Mouse (Mus musculus) forebrain, embryonic 12.5 days (tissue): ENCODE measurements at regions not wholly inside any gene's neighbourhood (a gene's known extent, or its start where the extent isn't known, plus 50 kb on each side); places are given as distances from the start of the nearest gene placed in this dataset.

ENCODE experiments used
- ATAC-seq: fragments of 200-750 bp; cut with Nextera tagmentation; 2 replicates; pipeline ENCODE4 v1.8.0; 2017; ENCODE audit warnings: moderate TSS enrichment; ENCODE audit not compliant: low FRiP score
- H3K27ac ChIP-seq: fragments of 300-500 bp; sonication (generic); 2 replicates; pipeline ENCODE4 v1.5.1; 2016; ENCODE audit warnings: mild to moderate bottlenecking
- H3K27me3 ChIP-seq: fragments of 300-500 bp; sonication (generic); 2 replicates; pipeline ENCODE4 v1.6.1; 2016; ENCODE audit warnings: mild to moderate bottlenecking
- H3K36me3 ChIP-seq: fragments of 300-500 bp; sonication (generic); replicated peaks from 2 replicates; pipeline ENCODE4 v1.6.1; 2016; ENCODE audit warnings: mild to moderate bottlenecking
- H3K4me1 ChIP-seq: fragments of 300-500 bp; sonication (generic); 2 replicates; pipeline ENCODE4 v1.6.1; 2016
- H3K4me2 ChIP-seq: fragments of 300-500 bp; sonication (generic); 2 replicates; pipeline ENCODE4 v1.6.1; 2016; ENCODE audit warnings: mild to moderate bottlenecking, moderate library complexity
- H3K4me3 ChIP-seq: fragments of 300-500 bp; sonication (generic); replicated peaks from 2 replicates; pipeline ENCODE4 v1.5.1; 2016; ENCODE audit warnings: mild to moderate bottlenecking
- H3K9ac ChIP-seq: fragments of 300-500 bp; sonication (generic); 2 replicates; pipeline ENCODE4 v1.6.1; 2016; ENCODE audit warnings: mild to moderate bottlenecking
- H3K9me3 ChIP-seq: fragments of 300-500 bp; sonication (generic); 2 replicates; pipeline ENCODE4 v1.6.1; 2016
- WGBS: fragments of 180-500 bp; shearing (Covaris S2); methylation state at CpG from one replicate; pipeline ENCODE4 v1.1.7; 2016; 5-methylcytosine and 5-hydroxymethylcytosine counted together

DNA sequence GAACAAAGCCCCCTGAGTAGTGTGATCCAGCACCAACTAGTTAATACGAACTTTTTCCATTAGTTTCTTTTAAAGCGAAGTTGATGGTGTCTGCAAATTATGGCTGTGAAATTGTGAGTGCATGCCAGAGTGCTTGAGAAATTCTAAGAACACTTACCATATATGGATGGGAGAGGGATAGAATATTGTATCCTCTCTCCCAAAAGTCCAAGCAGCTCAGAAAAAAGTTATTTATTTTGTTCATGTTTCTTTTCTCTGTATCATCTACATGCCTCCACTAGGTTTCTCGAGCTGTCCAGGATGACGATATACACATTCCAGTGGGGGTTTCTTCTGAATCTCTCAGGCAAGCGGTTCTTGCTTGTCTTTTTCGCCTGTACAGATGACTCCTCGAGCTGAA is 232.2 kb upstream of the Adra1b start:
- Histone ChIP-seq H3K9ac (no peak overlapping the region), H3K4me2 (no peak overlapping the region), H3K4me1 (no peaks in the 10 kb centered on the region), H3K9me3 (no peaks in the 10 kb centered on the region), H3K27ac (no peak overlapping the region), H3K36me3 (no peaks in the 10 kb centered on the region), H3K4me3 (no peak overlapping the region), H3K27me3 (no peaks in the 10 kb centered on the region)
- 76% methylated on average over 7 of the region's 7 CpGs for WGBS
- ATAC-seq = no peak

- ATAC-seq = no peak
Measured at GRCm38 (mm10) chr11:44136024-44136423, 235.0 kb upstream of the Adra1b start.

GRCm38 (mm10) chr11:44142996-44143395 is 242.0 kb upstream of the Adra1b start:
- Histone ChIP-seq H3K27me3 (no peaks in the 10 kb centered on the region), H3K27ac (no peak overlapping the region), H3K9me3 (no peaks in the 10 kb centered on the region), H3K4me3 (no peak overlapping the region), H3K9ac (no peak overlapping the region), H3K4me1 (no peaks in the 10 kb centered on the region), H3K36me3 (no peaks in the 10 kb centered on the region), H3K4me2 (no peak overlapping the region)
- no peak for ATAC-seq
- 87% methylated on average over 4 of the region's 4 CpGs for WGBS

More at GRCm38 (mm10) chr11:44136024-44136423, 235.0 kb upstream of the Adra1b start:
- Histone ChIP-seq H3K9me3 (no peaks in the 10 kb centered on the region), H3K27me3 (no peaks in the 10 kb centered on the region), H3K9ac (no peak overlapping the region), H3K4me3 (no peak overlapping the region), H3K36me3 (no peaks in the 10 kb centered on the region), H3K27ac (no peak overlapping the region), H3K4me1 (no peaks in the 10 kb centered on the region), H3K4me2 (no peak overlapping the region)
- WGBS = 88% methylated on average over 3 of the region's 3 CpGs

DNA sequence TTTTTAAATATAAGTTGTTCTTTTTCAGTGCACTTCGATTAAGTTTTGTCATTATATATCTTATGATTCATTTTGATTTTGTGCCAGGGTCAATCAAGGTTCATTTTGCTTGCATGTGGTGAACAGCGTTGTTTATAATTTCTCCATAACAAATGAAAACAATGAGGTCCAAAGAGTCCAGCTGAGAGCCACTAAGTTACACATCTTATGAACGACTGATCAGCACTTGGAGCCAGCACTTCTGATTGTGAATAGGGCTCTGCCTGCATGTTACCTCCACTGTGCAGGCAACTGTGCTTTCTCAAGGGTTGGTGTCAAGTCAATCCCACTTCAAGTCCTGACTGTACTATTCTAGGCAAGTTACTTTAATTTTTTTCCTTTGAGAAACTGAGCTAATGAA is 243.5 kb upstream of the Adra1b start:
- H3K4me3 ChIP-seq = no peak overlapping the region
- 84% methylated on average over 3 of the region's 3 CpGs for WGBS
- H3K9ac ChIP-seq = no peak overlapping the region
- H3K27me3 ChIP-seq = no peaks in the 10 kb centered on the region
- H3K27ac ChIP-seq = no peak overlapping the region
- no peak overlapping the region for H3K4me2 ChIP-seq
- H3K9me3 ChIP-seq = no peaks in the 10 kb centered on the region
- ATAC-seq = no peak
- H3K4me1 ChIP-seq = no peaks in the 10 kb centered on the region
- no peaks in the 10 kb centered on the region for H3K36me3 ChIP-seq

DNA sequence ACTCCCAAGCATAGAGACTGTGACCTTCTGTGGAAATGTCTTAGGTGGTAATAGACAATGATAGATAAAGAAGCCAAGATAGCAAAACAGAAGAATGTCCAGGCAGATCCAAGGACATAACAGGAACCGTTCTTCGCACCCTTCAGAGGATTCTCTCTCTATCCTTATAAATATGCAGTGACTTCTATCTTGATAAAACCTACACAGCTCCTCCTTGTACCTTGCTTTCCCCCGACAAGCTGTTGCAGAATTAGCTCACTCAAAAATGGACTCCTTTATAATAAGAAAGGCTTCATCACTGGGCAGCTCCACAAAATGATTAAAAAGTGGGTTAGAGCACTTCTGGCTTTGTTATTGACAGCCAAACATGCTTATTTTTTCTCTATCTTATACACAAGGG is 245.4 kb upstream of the Adra1b start:
- WGBS = 88% methylated on average over 3 of the region's 3 CpGs
- H3K36me3 ChIP-seq = no peaks in the 10 kb centered on the region
- H3K27ac ChIP-seq = no peak overlapping the region
- no peaks in the 10 kb centered on the region for H3K9me3 ChIP-seq
- no peak overlapping the region for H3K4me2 ChIP-seq
- no peak for ATAC-seq
- no peaks in the 10 kb centered on the region for H3K4me1 ChIP-seq
- H3K4me3 ChIP-seq = no peak overlapping the region
- H3K9ac ChIP-seq = no peak overlapping the region
- no peaks in the 10 kb centered on the region for H3K27me3 ChIP-seq

- no peak for ATAC-seq
- Histone ChIP-seq H3K9ac (no peak overlapping the region), H3K4me2 (no peak overlapping the region), H3K4me3 (no peak overlapping the region), H3K36me3 (no peaks in the 10 kb centered on the region), H3K27me3 (no peaks in the 10 kb centered on the region), H3K4me1 (no peaks in the 10 kb centered on the region), H3K27ac (no peak overlapping the region), H3K9me3 (no peaks in the 10 kb centered on the region)
- 87% methylated on average over 3 of the region's 3 CpGs for WGBS
Measured at GRCm38 (mm10) chr11:44153576-44153975, 246.3 kb upstream of the Il12b start.

DNA sequence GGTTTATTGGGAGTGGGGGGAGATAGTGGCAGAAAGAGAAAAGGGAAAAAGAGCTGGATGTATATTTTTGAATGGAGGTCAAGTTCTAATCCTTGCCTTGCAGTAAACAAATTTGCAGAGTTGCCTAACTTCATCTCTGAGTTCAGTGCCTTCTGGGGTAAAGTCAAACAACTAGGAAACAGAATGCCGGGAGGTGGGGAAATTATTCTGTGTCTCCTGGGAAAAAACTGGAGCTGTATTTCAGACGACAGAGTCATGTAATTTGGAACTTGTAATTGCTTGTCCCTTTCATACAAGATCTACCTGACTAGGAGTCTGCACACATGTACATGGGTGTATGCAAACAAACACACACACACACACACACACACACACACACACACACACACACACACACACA is 244.3 kb upstream of the Il12b start:
- Histone ChIP-seq H3K4me1 (no peaks in the 10 kb centered on the region), H3K9ac (no peak overlapping the region), H3K4me2 (no peak overlapping the region), H3K27ac (no peak overlapping the region), H3K36me3 (no peaks in the 10 kb centered on the region), H3K9me3 (no peaks in the 10 kb centered on the region), H3K4me3 (no peak overlapping the region), H3K27me3 (no peaks in the 10 kb centered on the region)
- 72% methylated on average over 2 of the region's 2 CpGs for WGBS
- no peak for ATAC-seq

GRCm38 (mm10) chr11:44156081-44156480 is 243.8 kb upstream of the Il12b start:
- Histone ChIP-seq H3K9me3 (no peaks in the 10 kb centered on the region), H3K4me2 (no peak overlapping the region), H3K9ac (no peak overlapping the region), H3K27ac (no peak overlapping the region), H3K4me1 (no peaks in the 10 kb centered on the region), H3K4me3 (no peak overlapping the region), H3K27me3 (no peaks in the 10 kb centered on the region), H3K36me3 (no peaks in the 10 kb centered on the region)
- 53% methylated on average over 5 of the region's 5 CpGs for WGBS
- ATAC-seq = 0 out of 2 replicates have a peak, but pooled peaks have one; percentile 39

DNA sequence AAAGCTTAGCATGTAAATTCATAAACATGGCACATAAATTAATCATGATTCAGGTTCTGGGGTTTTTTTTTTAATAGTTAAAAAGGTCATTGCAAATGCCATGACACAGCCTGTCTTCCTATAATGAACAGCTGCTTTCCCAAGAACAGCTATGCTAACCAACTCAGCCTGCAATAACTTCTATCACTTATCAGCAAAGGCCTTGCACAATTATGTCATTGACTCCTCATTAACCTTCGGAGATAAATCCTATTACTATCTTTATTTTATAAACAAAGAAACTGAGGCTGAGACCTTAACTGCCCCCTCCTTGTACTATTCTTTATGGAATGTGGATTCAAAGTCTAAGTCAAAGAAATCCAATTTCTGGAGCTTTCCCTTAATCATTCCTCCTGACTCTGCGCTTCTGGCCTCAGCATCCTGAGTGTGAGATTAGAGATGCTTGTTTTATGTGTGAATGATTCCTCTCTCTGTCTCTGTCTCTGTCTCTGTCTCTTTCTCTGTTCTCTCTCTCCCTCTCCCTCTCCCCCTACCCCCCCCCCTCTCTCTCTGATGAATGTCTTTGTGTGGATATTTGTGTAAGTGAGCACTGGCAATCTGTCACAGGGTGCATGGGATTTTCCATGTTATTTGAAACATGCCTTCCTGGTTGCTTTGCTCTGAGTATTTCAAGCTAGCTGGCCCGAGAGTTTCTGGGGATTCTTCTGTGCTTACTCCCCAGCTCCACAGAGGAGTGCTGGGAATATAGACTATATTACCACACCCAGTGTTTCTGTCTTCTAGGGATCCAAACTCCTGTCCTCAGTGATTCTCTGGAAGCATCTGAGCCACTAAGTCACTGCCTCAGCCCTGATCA is 243.1 kb upstream of the Il12b start:
- 76% methylated on average over 3 of the region's 3 CpGs for WGBS
- H3K27me3 ChIP-seq = no peaks in the 10 kb centered on the region
- no peak for ATAC-seq
- H3K4me1 ChIP-seq = no peaks in the 10 kb centered on the region
- no peak overlapping the region for H3K4me2 ChIP-seq
- H3K36me3 ChIP-seq = no peaks in the 10 kb centered on the region
- no peak overlapping the region for H3K27ac ChIP-seq
- no peak overlapping the region for H3K4me3 ChIP-seq
- H3K9ac ChIP-seq = no peak overlapping the region
- no peaks in the 10 kb centered on the region for H3K9me3 ChIP-seq

- H3K27me3 ChIP-seq = no peaks in the 10 kb centered on the region
- no peak for ATAC-seq
- H3K27ac ChIP-seq = no peak overlapping the region
- no peaks in the 10 kb centered on the region for H3K9me3 ChIP-seq
- WGBS = 81% methylated on average over 5 of the region's 5 CpGs
- no peak overlapping the region for H3K4me2 ChIP-seq
- H3K9ac ChIP-seq = no peak overlapping the region
- H3K4me1 ChIP-seq = no peaks in the 10 kb centered on the region
- no peak overlapping the region for H3K4me3 ChIP-seq
- no peaks in the 10 kb centered on the region for H3K36me3 ChIP-seq
Measured at GRCm38 (mm10) chr11:44158236-44158635, 241.6 kb upstream of the Il12b start.

- Histone ChIP-seq H3K4me3 (no peak overlapping the region), H3K4me2 (no peak overlapping the region), H3K4me1 (no peaks in the 10 kb centered on the region), H3K36me3 (no peaks in the 10 kb centered on the region), H3K9ac (no peak overlapping the region), H3K9me3 (no peaks in the 10 kb centered on the region), H3K27me3 (no peaks in the 10 kb centered on the region), H3K27ac (no peak overlapping the region)
- 88% methylated on average over 7 of the region's 7 CpGs for WGBS
- ATAC-seq = no peak
Measured at GRCm38 (mm10) chr11:44161734-44162418, 238.0 kb upstream of the Il12b start.

DNA sequence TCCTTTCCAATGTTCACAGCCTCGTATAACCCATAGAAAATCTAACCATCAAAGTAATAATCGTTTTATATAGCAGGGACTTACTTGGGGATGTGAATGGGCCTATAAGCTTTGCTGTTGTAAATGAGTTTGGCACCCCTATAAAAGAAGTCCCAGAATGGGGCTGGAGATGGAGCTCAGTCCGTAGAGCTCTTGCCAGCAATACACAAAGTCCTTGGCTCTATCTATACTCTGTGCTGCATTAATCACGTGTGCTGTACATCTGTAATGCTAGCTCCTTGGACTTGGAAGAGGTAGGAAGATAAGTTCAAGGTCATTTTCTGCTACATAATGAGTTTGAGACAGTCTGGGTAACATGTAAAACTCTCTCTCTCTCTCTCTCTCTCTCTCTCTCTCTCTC is 236.8 kb upstream of the Il12b start:
- no peak for ATAC-seq
- Histone ChIP-seq H3K4me1 (no peaks in the 10 kb centered on the region), H3K4me3 (no peak overlapping the region), H3K27me3 (no peaks in the 10 kb centered on the region), H3K27ac (no peak overlapping the region), H3K4me2 (no peak overlapping the region), H3K9ac (no peak overlapping the region), H3K36me3 (no peaks in the 10 kb centered on the region), H3K9me3 (no peaks in the 10 kb centered on the region)
- 79% methylated on average over 4 of the region's 4 CpGs for WGBS

DNA sequence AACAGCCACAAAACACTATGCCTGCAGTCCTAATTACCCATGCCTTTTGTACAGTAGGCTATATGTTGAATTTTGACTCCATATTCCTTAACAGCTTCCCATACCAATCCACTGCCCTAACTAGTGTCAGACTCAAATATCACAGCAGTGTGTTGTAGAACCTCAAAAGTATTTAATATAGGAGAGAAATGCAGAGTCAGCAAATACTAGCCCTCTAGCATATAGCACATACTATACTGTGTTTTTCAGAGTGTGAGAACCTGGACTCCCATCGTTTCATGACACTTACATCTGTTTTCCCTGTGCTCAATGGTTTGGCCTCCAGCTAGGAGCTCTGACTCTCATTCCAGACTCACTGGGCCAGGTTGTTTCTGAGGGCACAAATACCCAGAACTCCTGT is 236.1 kb upstream of the Il12b start:
- Histone ChIP-seq H3K36me3 (no peaks in the 10 kb centered on the region), H3K27me3 (no peaks in the 10 kb centered on the region), H3K4me3 (no peak overlapping the region), H3K4me1 (no peaks in the 10 kb centered on the region), H3K4me2 (no peak overlapping the region), H3K9me3 (no peaks in the 10 kb centered on the region), H3K9ac (no peak overlapping the region), H3K27ac (no peak overlapping the region)
- 90% methylated on average over 1 of the region's 1 CpGs for WGBS
- no peak for ATAC-seq
